Mouse (Mus musculus): Measurements from ENCODE around the gene Zcchc18.

- no peak for TF ChIP-seq CTCF (IDR thresholded peaks at IDR 0.05; ENCODE audit: low read depth, low read length)
- no peak for TF ChIP-seq POLR2A (IDR thresholded peaks at IDR 0.05; ENCODE audit: insufficient read depth, low read length)
- TF ChIP-seq EP300 (IDR thresholded peaks at IDR 0.05; ENCODE audit: insufficient read depth, low read depth, low read length): no peak
Measured at GRCm38 (mm10) chrX:136996256-136996655, 3.3 kb downstream of the Zcchc18 start.

All from ES-Bruce4 (cell line).